Mouse (Mus musculus) frontal cortex, postnatal 25 days (tissue): ENCODE results near the gene Tdp1.

Experiments used
- DNase-seq, 2 experiments: peaks; one replicate each; pipeline ENCODE4 v3.0.0; 2022; ENCODE audit warnings: low spot score in 2 of 2

The Tdp1 gene

GRCm38 (mm10) chr12:99898248-99898870 lies 14.0 kb downstream of the Tdp1 start:
- no peak for DNase-seq

GRCm38 (mm10) chr12:99899991-99900390 lies 15.7 kb downstream of the Tdp1 start:
- DNase-seq, result no peak

- DNase-seq, result no peak
Observed at GRCm38 (mm10) chr12:99901973-99902866, 17.9 kb downstream of the Tdp1 start.

DNA sequence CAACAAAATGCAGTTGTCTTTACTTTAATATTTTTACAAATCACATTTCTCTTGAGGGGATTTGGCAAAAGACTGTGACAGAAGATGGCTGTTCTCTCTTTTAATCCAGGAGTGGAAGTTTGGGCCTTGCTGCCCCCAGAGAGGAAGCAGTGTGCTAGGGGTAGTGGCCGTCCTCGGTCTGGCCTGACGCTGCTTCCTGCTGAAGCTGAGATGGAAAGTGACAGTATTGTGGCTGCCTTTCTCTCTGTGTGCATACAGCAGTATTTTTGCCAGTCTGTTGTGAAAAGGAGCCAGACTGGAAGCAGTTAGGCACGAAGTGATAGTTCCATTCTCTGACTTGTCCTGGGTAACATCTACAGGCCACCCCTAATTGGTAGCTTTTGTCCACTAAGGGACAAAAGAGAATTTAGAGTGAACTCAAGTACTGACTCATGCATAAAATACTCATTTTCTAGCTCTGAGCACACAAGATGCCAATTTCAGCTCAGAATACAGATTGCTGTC lies 18.6 kb downstream of the Tdp1 start:
- DNase-seq, result no peak

DNA sequence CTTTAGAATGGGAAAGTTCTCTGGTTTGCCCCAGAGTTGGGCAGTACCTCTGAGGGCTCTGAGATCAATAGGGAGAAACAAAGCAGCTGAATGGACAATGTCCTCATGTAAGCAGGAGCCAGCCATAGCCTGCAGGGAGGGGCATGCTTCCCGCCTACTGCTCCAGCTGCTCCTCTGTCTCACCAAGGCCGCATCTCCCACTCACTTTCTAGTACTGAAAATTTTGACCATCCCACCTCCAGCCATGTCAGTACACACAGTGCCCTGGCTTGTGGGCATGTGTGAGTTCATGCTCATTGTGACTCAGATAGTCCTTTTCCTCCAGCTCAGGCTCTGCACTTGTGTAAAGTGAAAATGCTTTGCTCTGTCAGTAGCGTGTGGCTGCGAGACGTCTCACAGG lies 20.2 kb downstream of the Tdp1 start:
- no peak for DNase-seq

- no peak for DNase-seq
Observed at GRCm38 (mm10) chr12:99911466-99911865, 27.1 kb downstream of the Tdp1 start.

DNA sequence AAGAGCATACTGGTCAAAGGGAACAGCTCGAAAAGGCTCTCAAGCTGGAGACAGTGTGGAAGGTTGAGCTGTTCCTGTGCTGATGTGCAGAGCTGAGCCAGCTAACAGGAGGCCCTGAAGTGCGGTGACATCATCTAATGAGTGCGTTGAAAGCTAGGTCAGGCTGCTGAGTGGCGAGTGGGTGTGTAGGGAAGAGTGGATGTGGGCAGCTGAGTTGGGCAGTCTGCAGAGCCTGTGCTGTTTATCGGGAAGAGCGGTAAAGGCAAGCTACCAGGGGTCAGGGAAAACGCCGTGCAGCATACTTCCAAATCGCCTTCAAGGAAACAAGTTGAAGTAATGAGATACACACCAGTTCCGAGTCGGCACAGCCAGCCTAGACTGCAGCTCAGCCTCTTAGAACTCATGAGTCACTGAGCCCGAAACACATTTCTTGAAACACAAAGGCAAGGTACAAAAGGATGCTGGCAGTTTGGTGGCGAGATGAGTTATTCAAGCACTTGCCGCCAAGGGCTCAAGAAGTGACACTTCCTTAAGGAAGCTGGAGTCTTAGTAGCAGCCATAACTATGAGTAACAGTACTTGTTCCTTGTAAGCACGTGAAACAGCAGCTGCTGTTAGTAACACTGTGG lies 33.6 kb downstream of the Tdp1 start:
- DNase-seq, result peak in 1 of 2 experiments; percentile 31

- DNase-seq, result no peak
Observed at GRCm38 (mm10) chr12:99919636-99920035, 35.3 kb downstream of the Tdp1 start.

- no peak for DNase-seq
Observed at GRCm38 (mm10) chr12:99921045-99921444, 36.7 kb downstream of the Tdp1 start.

DNA sequence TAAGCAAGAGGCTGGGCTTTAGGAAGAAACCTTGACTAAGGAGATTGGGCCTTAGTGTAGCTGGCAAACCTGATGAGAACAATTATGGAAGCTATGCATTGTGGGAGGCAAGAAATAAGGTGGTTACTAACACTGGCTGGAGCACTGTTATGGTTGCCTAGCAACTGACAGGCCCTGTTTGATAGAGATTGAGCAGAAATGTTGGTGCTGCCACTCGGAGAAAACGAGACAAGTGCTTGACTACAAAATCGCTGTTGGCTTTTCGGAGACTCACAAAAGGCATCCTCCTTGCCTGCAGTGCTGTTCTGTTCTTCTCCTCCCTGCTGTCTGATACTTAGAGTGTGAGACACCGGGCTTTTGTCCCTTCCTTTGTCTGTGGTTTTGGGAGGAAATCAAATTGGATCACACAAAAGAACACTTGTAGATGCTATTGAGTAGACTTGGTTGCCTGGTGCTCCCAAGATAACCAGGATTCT lies 38.9 kb downstream of the Tdp1 start:
- DNase-seq, result no peak

- no peak for DNase-seq
Observed at GRCm38 (mm10) chr12:99923703-99924102, 39.4 kb downstream of the Tdp1 start.

GRCm38 (mm10) chr12:99928311-99928710 lies 44.0 kb downstream of the Tdp1 start:
- DNase-seq, result peak in 1 of 2 experiments; percentile 36

DNA sequence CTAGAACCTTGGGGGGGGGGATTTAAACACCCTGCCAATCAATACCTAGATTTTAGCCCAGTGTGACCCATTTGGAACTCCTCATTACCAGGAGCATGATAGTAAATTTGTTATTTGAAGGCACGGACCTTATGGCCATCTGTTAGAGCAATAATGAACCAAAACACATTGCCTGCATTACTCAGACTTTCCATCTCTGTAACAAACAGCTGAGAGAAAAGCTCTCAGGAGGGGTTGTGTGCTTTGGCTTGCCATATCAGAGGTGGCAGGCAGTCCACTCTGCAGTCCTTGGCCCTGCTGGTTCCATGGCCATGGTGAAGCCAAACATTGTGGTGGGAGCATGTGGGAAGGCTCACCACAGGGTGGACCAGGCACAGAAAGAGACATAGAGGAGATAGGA lies 44.8 kb downstream of the Tdp1 start:
- DNase-seq, result no peak

- DNase-seq, result no peak
Observed at GRCm38 (mm10) chr12:99932245-99932644, 47.9 kb downstream of the Tdp1 start.

GRCm38 (mm10) chr12:99933630-99934029 lies 49.3 kb downstream of the Tdp1 start:
- DNase-seq, result no peak

DNA sequence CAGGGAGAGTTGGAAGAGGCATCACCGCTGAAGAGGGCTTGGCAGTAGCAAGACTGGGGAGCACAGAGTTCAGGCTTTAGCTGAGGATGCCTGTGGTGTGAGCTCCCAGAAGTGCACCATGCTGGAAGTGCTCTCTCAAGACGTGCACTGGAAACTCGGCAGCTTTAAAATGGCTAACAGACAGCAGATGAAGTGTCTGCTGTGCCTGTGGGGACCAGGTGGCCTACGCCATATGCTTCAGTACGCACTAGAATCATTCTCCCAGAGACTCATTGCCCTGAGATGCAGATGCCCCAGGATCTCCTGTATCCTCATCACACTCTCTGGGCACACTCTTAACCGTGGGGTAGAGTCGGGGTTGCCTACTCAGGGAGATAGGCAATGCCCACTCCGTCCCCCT lies 51.1 kb downstream of the Tdp1 start:
- DNase-seq, result no peak

DNA sequence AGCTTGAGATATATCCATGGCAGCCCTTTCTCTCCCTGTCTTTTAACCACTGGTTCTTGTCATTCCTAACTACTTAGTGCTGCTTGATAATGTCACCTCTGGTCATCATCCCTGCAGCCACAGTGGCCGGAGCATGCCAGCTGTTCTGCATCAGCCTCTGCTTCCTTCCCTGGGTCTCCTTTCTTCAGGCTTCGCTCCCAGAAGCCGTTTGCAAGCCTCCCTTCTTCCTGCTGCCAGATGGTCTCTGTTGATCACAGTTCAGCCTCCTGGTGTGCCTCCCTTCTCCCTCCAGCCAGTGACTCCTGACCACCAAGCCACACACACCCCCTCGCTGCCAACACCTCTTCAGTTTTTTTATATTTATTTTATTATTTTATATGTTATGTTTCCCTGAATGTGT lies 54.2 kb downstream of the Tdp1 start:
- no peak for DNase-seq

DNA sequence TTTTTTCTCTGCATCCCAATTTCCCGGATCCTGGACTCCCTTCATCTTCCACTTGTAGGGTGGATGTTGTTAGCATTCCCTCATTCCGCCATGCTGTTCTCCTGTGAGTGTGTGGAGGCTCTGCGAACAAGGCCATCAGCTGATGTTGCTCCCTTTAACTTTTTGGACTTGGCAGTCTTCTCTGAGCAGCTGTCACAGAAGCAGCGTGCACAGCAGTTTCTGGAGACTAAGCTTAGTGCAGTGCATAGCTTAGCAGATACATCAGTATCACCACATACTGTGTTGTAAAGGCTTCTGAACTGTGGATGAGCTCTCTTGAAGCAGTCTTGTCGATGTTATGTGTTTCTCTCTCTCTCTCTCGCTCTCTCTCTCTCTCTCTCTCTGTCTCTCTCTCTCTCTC lies 54.9 kb downstream of the Tdp1 start:
- DNase-seq, result no peak

- no peak for DNase-seq
Observed at GRCm38 (mm10) chr12:99940704-99941103, 56.4 kb downstream of the Tdp1 start.

DNA sequence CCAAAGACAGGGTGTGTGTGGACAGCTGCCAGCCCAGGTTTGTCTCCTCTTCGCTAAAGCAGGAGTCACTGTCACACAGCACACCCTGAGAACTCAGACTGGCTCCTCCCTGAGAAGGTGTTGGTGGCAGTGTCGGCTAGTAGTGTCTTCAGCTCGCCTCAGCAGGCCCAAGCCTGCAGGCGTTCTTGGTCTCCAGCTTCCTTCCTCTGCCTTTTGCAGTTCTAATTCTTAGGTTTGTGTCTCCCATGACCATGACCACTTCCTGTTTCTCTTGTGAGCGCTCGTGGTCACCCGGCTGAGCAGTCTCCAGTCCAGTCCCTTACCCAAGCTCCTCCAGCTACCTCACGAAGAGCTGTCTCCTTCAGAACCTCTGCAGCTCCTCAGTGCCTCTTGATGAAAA lies 58.1 kb downstream of the Tdp1 start:
- DNase-seq, result no peak

DNA sequence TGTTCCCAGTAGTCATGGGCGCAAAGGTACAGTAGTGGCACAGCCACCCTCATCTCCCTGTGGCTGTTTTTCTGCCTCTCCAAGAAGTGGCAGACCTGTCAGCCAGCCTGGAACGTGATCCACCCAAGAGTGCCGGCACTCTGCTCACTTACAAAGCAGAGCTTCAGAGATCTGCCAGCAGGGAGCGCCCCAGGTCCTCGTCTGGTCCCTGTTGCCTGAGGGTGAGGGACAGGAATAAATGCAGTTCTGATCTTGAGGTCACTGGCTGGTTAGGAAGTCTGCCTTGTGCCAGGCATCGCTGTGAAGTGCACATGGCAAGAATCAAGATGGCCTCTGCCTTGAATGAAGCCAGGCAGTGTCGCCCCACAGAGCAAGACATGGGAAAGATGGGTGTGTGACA lies 68.6 kb downstream of the Tdp1 start:
- peak; percentile 51 to 55 for DNase-seq

DNA sequence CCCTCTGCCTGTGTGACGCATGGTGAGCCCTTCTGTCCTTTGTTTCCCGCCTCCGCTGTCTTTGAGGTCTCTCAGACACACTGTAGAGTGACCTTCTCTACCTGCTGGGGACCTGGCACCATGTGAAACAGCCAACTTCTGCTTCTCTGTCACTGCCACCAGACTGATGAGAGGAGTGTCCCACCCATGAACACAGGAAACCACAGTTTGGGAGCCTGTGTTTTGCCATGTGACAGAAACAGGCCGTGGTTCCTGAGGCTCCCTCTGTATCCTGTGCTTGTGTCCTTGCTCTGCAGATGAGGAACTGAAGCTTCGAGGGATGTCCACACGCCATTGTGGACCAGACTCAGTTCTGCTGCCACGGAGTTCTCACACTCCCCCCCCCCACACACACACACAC lies 72.1 kb downstream of the Tdp1 start:
- no peak for DNase-seq
